Mouse (Mus musculus) forebrain, postnatal 0 days (tissue): Measurements from ENCODE around the gene Sh2d5. TPM values are rescaled to one million over a fixed set of nuclear protein-coding genes. Genes with fewer than 3 reads are reported as not detected.

Experiments
- ATAC-seq: fragments of 200-750 bp; cut with Nextera tagmentation; 2 replicates; pipeline ENCODE4 v1.8.0; 2017; ENCODE audit warnings: mild to moderate bottlenecking, moderate library complexity
- DNase-seq: peaks from one replicate; pipeline ENCODE4 v3.0.0-alpha.2; 2015
- H3K27ac ChIP-seq: fragments of 300-500 bp; sonication (generic); 2 replicates; pipeline ENCODE4 v1.5.1; 2014; ENCODE audit warnings: low read depth, mild to moderate bottlenecking, antibody characterized with exemption, low read length, moderate library complexity, mixed read lengths
- H3K27me3 ChIP-seq: fragments of 300-500 bp; sonication (generic); 2 replicates; pipeline ENCODE4 v1.6.1; 2014; ENCODE audit warnings: mild to moderate bottlenecking, low read length, mixed read lengths; ENCODE audit not compliant: insufficient read depth
- H3K36me3 ChIP-seq: fragments of 300-500 bp; sonication (generic); 2 replicates; pipeline ENCODE4 v1.6.1; 2014; ENCODE audit warnings: mild to moderate bottlenecking, moderate library complexity; ENCODE audit not compliant: insufficient read depth
- H3K4me1 ChIP-seq: fragments of 300-500 bp; sonication (generic); 2 replicates; pipeline ENCODE4 v1.6.1; 2014; ENCODE audit warnings: antibody characterized with exemption; ENCODE audit not compliant: insufficient read depth
- H3K4me2 ChIP-seq: fragments of 300-500 bp; sonication (generic); 2 replicates; pipeline ENCODE4 v1.6.1; 2014; ENCODE audit warnings: low read depth, mild to moderate bottlenecking, moderate library complexity
- H3K4me3 ChIP-seq: fragments of 300-500 bp; sonication (generic); 2 replicates; pipeline ENCODE4 v1.5.1; 2014; ENCODE audit warnings: low read depth, low read length, mixed read lengths
- H3K9ac ChIP-seq: fragments of 300-500 bp; sonication (generic); 2 replicates; pipeline ENCODE4 v1.6.1; 2014; ENCODE audit warnings: mild to moderate bottlenecking
- H3K9me3 ChIP-seq: fragments of 300-500 bp; sonication (generic); 2 replicates; pipeline ENCODE4 v1.6.1; 2016; ENCODE audit warnings: low read length
- CTCF ChIP-seq: sonication (generic); IDR thresholded peaks from 2 replicates; pipeline ENCODE4 v1.5.1; 2016; ENCODE audit warnings: antibody characterized with exemption, control low read depth, low read depth
- WGBS: fragments of 180-500 bp; shearing (Covaris S2); extraction: QIAGEN DNeasy Blood & Tissue Kit; methylation state at CpG from one replicate; pipeline ENCODE4 v1.1.7; 2014; 5-methylcytosine and 5-hydroxymethylcytosine counted together
- polyA plus RNA-seq: library from polyadenylated mRNA; unstranded; fragments of >200 nt; fragmentation: Nextera tagmentation; extraction: Ambion mirVana; gene quantifications from 2 replicates; pipeline ENCODE4 v1.2.1, GENCODE M21; 2015
- total RNA-seq: library from RNA; depleted of rRNA; stranded (reverse); fragments of >200 nt; gene quantifications from 2 replicates; pipeline ENCODE4 v1.2.3, GENCODE M21; 2014

Gene Sh2d5
- total and polyA plus RNA-seq, 2 experiments from 2014 or later: 13.8 to 18.2 TPM

GRCm38 (mm10) chr4:138286411-138286810 is 36.2 kb downstream of the Sh2d5 start:
- no peak for TF ChIP-seq CTCF
- no peak for ATAC-seq
- WGBS: 89% methylated on average over 12 of the region's 12 CpGs

GRCm38 (mm10) chr4:138288691-138289090 is 38.5 kb downstream of the Sh2d5 start:
- H3K4me3 ChIP-seq: no peak overlapping the region
- no peaks in the 10 kb centered on the region for H3K4me1 ChIP-seq
- no peak overlapping the region for H3K9ac ChIP-seq
- no peaks in the 10 kb centered on the region for H3K27me3 ChIP-seq
- ATAC-seq: no peak
- no peaks in the 10 kb centered on the region for H3K36me3 ChIP-seq
- H3K4me2 ChIP-seq: no peak overlapping the region
- DNase-seq: no peak
- 89% methylated on average over 7 of the region's 7 CpGs for WGBS
- no peaks in the 10 kb centered on the region for H3K9me3 ChIP-seq
- TF ChIP-seq CTCF: no peak
- H3K27ac ChIP-seq: no peak overlapping the region

More at GRCm38 (mm10) chr4:138286411-138286810, 36.2 kb downstream of the Sh2d5 start:
- DNase-seq: no peak
- no peaks in the 10 kb centered on the region for H3K27me3 ChIP-seq
- H3K4me2 ChIP-seq: no peak overlapping the region
- no peak overlapping the region for H3K9ac ChIP-seq
- no peaks in the 10 kb centered on the region for H3K36me3 ChIP-seq
- no peaks in the 10 kb centered on the region for H3K4me1 ChIP-seq
- H3K9me3 ChIP-seq: no peaks in the 10 kb centered on the region
- H3K4me3 ChIP-seq: no peak overlapping the region
- no peak overlapping the region for H3K27ac ChIP-seq

GRCm38 (mm10) chr4:138292028-138292427 is 41.8 kb downstream of the Sh2d5 start:
- no peaks in the 10 kb centered on the region; the same call in 1 of the 2 replicates for H3K4me1 ChIP-seq
- ATAC-seq (no peak), DNase-seq (no peak)
- H3K36me3 ChIP-seq: no peaks in the 10 kb centered on the region
- TF ChIP-seq CTCF: no peak
- H3K27ac ChIP-seq: no peak overlapping the region
- 89% methylated on average over 13 of the region's 13 CpGs for WGBS
- H3K4me3 ChIP-seq: no peak overlapping the region
- no peak overlapping the region for H3K4me2 ChIP-seq
- no peaks in the 10 kb centered on the region for H3K9me3 ChIP-seq
- H3K9ac ChIP-seq: no peak overlapping the region
- no peaks in the 10 kb centered on the region for H3K27me3 ChIP-seq

GRCm38 (mm10) chr4:138293261-138293948 is 43.2 kb downstream of the Sh2d5 start:
- Histone ChIP-seq H3K27ac (peak overlapping the region; percentile 78), H3K36me3 (no peaks in the 10 kb centered on the region), H3K27me3 (no peaks in the 10 kb centered on the region), H3K9ac (no peak overlapping the region), H3K4me2 (no peak overlapping the region), H3K4me3 (no peak overlapping the region), H3K9me3 (no peaks in the 10 kb centered on the region), H3K4me1 (no peaks in the 10 kb centered on the region; the same call in 1 of the 2 replicates)
- peak; percentile 94 for ATAC-seq
- TF ChIP-seq CTCF: no peak
- peak; percentile 66 for DNase-seq
- WGBS: 64% methylated on average over 18 of the region's 18 CpGs

- Histone ChIP-seq H3K4me3 (no peak overlapping the region), H3K9ac (no peak overlapping the region), H3K9me3 (no peaks in the 10 kb centered on the region), H3K27me3 (no peaks in the 10 kb centered on the region), H3K27ac (peak overlapping the region; percentile 78; the same call in 1 of the 2 replicates), H3K36me3 (no peaks in the 10 kb centered on the region), H3K4me1 (no peaks in the 10 kb centered on the region; the same call in 1 of the 2 replicates), H3K4me2 (no peak overlapping the region)
- ATAC-seq: peak; percentile 72
- no peak for DNase-seq
- WGBS: 59% methylated on average over 11 of the region's 14 CpGs
- no peak for TF ChIP-seq CTCF
Measured at GRCm38 (mm10) chr4:138293949-138294550, 43.8 kb downstream of the Sh2d5 start.

GRCm38 (mm10) chr4:138301271-138301780 is 51.1 kb downstream of the Sh2d5 start:
- no peak for ATAC-seq
- no peak for TF ChIP-seq CTCF
- DNase-seq: no peak
- Histone ChIP-seq H3K4me1 (peaks cover 12% of the 10 kb centered on the region), H3K4me3 (no peak overlapping the region), H3K27me3 (no peaks in the 10 kb centered on the region), H3K4me2 (no peak overlapping the region), H3K27ac (no peak overlapping the region), H3K9ac (no peak overlapping the region), H3K36me3 (no peaks in the 10 kb centered on the region), H3K9me3 (no peaks in the 10 kb centered on the region)
- 89% methylated on average over 10 of the region's 10 CpGs for whole genome bisulfite sequencing

- Histone ChIP-seq H3K9ac (no peak overlapping the region), H3K4me3 (no peak overlapping the region), H3K36me3 (peaks cover 7% of the 10 kb centered on the region; the same call in 1 of the 2 replicates), H3K9me3 (no peaks in the 10 kb centered on the region), H3K4me1 (peaks cover 12% of the 10 kb centered on the region), H3K4me2 (no peak overlapping the region), H3K27me3 (no peaks in the 10 kb centered on the region), H3K27ac (no peak overlapping the region)
- DNase-seq: no peak
- no peak for ATAC-seq
- no peak for TF ChIP-seq CTCF
- 92% methylated on average over 3 of the region's 3 CpGs for WGBS
Measured at GRCm38 (mm10) chr4:138303011-138303410, 52.8 kb downstream of the Sh2d5 start.
